Mouse (Mus musculus) midbrain, embryonic 16.5 days (tissue): ENCODE data around the gene Adipor1. TPM values are rescaled to one million over a fixed set of nuclear protein-coding genes. Genes with fewer than 3 reads are reported as not detected.

ENCODE experiments used
- ATAC-seq: fragments of 200-750 bp; cut with Nextera tagmentation; 2 replicates; pipeline ENCODE4 v1.8.0; 2017; ENCODE audit warnings: moderate TSS enrichment
- H3K27ac ChIP-seq: fragments of 300-500 bp; sonication (generic); 2 replicates; pipeline ENCODE4 v1.5.1; 2014; ENCODE audit warnings: mild to moderate bottlenecking, low read length, mixed read lengths
- H3K27me3 ChIP-seq: fragments of 300-500 bp; sonication (generic); 2 replicates; pipeline ENCODE4 v1.6.1; 2014; ENCODE audit warnings: low read depth, low read length, mixed read lengths; ENCODE audit not compliant: control insufficient read depth, insufficient read depth
- H3K36me3 ChIP-seq: fragments of 300-500 bp; sonication (generic); 2 replicates; pipeline ENCODE4 v1.6.1; 2014; ENCODE audit warnings: mild to moderate bottlenecking, low read length, moderate library complexity, mixed read lengths; ENCODE audit not compliant: control insufficient read depth, insufficient read depth
- H3K4me1 ChIP-seq: fragments of 300-500 bp; sonication (generic); 2 replicates; pipeline ENCODE4 v1.6.1; 2014; ENCODE audit warnings: mild to moderate bottlenecking, low read length, mixed read lengths; ENCODE audit not compliant: control insufficient read depth, insufficient read depth
- H3K4me2 ChIP-seq: fragments of 300-500 bp; sonication (generic); 2 replicates; pipeline ENCODE4 v1.6.1; 2014; ENCODE audit warnings: mild to moderate bottlenecking, low read length, mixed read lengths
- H3K4me3 ChIP-seq: fragments of 300-500 bp; sonication (generic); 2 replicates; pipeline ENCODE4 v1.5.1; 2014; ENCODE audit warnings: low read depth, mild to moderate bottlenecking, low read length, moderate library complexity, mixed read lengths
- H3K9ac ChIP-seq: fragments of 300-500 bp; sonication (generic); 2 replicates; pipeline ENCODE4 v1.6.1; 2014; ENCODE audit warnings: low read depth, low read length, mixed read lengths
- H3K9me3 ChIP-seq: fragments of 300-500 bp; sonication (generic); replicated peaks from 2 replicates; pipeline ENCODE4 v1.6.1; 2014; ENCODE audit warnings: mild to moderate bottlenecking, low read length, mixed read lengths; ENCODE audit not compliant: control insufficient read depth, poor library complexity, severe bottlenecking
- WGBS: fragments of 180-500 bp; shearing (Covaris S2); extraction: QIAGEN DNeasy Blood & Tissue Kit; methylation state at CpG from one replicate; pipeline ENCODE4 v1.1.7; 2014; 5-methylcytosine and 5-hydroxymethylcytosine counted together
- polyA plus RNA-seq: library from polyadenylated mRNA; unstranded; fragments of >200 nt; fragmentation: Nextera tagmentation; extraction: Ambion mirVana; gene quantifications from 2 replicates; pipeline ENCODE4 v1.2.1, GENCODE M21; 2015

The Adipor1 gene
- polyA plus RNA-seq, 1 experiment from 2014 or later: 82.6 TPM

GRCm38 (mm10) chr1:134454904-134455824, 40.0 kb downstream of the Adipor1 start, which contains the start of gene Klhl12:
Klhl12 (plus strand) TSS chr1:134455531.
- Histone ChIP-seq H3K4me1 (peaks cover 15% of the 10 kb centered on the region), H3K4me2 (peak within 1 kb of the TSS; percentile 81), H3K4me3 (peak within 1 kb of the TSS; percentile 73), H3K27me3 (no peaks in the 10 kb centered on the region), H3K36me3 (peaks cover 3% of the 10 kb centered on the region; the same call in 1 of the 2 replicates), H3K9me3 (no peaks in the 10 kb centered on the region), H3K27ac (peak within 1 kb of the TSS; percentile 67), H3K9ac (peak within 1 kb of the TSS; percentile 84)
- ATAC-seq: peak; percentile 95
- under 1% methylated on average over 60 of the region's 61 CpGs for WGBS

GRCm38 (mm10) chr1:134456060-134456459, 40.9 kb downstream of the Adipor1 start:
- peaks cover 15% of the 10 kb centered on the region for H3K4me1 ChIP-seq
- peak overlapping the region; percentile 81 for H3K4me2 ChIP-seq
- no peak overlapping the region for H3K27ac ChIP-seq
- H3K9me3 ChIP-seq: no peaks in the 10 kb centered on the region
- no peaks in the 10 kb centered on the region for H3K27me3 ChIP-seq
- peak overlapping the region; percentile 73 for H3K4me3 ChIP-seq
- WGBS: 20% methylated on average over 5 of the region's 5 CpGs
- no peak for ATAC-seq
- H3K9ac ChIP-seq: peak overlapping the region; percentile 84
- peaks cover 3% of the 10 kb centered on the region; the same call in 1 of the 2 replicates for H3K36me3 ChIP-seq

- ATAC-seq: no peak
- no peak overlapping the region for H3K4me2 ChIP-seq
- H3K9ac ChIP-seq: no peak overlapping the region
- 93% methylated on average over 7 of the region's 7 CpGs for WGBS
- no peak overlapping the region for H3K4me3 ChIP-seq
- no peaks in the 10 kb centered on the region for H3K9me3 ChIP-seq
- peaks cover 6% of the 10 kb centered on the region; the same call in 1 of the 2 replicates for H3K36me3 ChIP-seq
- H3K4me1 ChIP-seq: peaks cover 15% of the 10 kb centered on the region
- no peak overlapping the region for H3K27ac ChIP-seq
- no peaks in the 10 kb centered on the region for H3K27me3 ChIP-seq
These were observed 43.1 kb downstream of the Adipor1 start for GRCm38 (mm10) chr1:134458139-134458727.

GRCm38 (mm10) chr1:134460294-134461284, 45.4 kb downstream of the Adipor1 start:
- H3K4me3 ChIP-seq: no peak overlapping the region
- no peaks in the 10 kb centered on the region for H3K9me3 ChIP-seq
- H3K4me2 ChIP-seq: no peak overlapping the region
- peaks cover 8% of the 10 kb centered on the region for H3K4me1 ChIP-seq
- no peaks in the 10 kb centered on the region for H3K27me3 ChIP-seq
- H3K27ac ChIP-seq: no peak overlapping the region
- no peak for ATAC-seq
- 92% methylated on average over 1 of the region's 1 CpGs for WGBS
- H3K36me3 ChIP-seq: peaks cover 12% of the 10 kb centered on the region; the same call in 1 of the 2 replicates
- no peak overlapping the region for H3K9ac ChIP-seq

Other genes starting within 250 kb of the Adipor1 start
- gene Chil1, start 233.2 kb upstream of the Adipor1 start, polyA plus RNA-seq: 2.0 and 3.9 TPM in 2 replicates
- gene Mybph, start 221.9 kb upstream of the Adipor1 start, polyA plus RNA-seq: 0.18 TPM in 1 of 2 replicates, not detected in the other
- gene Adora1, start 179.9 kb upstream of the Adipor1 start, polyA plus RNA-seq: 18.0 and 26.6 TPM in 2 replicates
- gene Myog, start 125.4 kb upstream of the Adipor1 start, polyA plus RNA-seq: 0.13 and 0.14 TPM in 2 replicates
- gene Ppfia4, start 82.5 kb upstream of the Adipor1 start, polyA plus RNA-seq: 20.2 and 25.6 TPM in 2 replicates
- gene Tmem183a, start 53.4 kb upstream of the Adipor1 start, polyA plus RNA-seq: 155 and 159 TPM in 2 replicates
- gene 4933406M09Rik, start 29.4 kb upstream of the Adipor1 start, polyA plus RNA-seq: not detected in 2 replicates
- 11.4 and 12.2 TPM in 2 replicates for gene Cyb5r1, start 9.8 kb upstream of the Adipor1 start, polyA plus RNA-seq
- 37.6 and 37.9 TPM in 2 replicates for gene Klhl12, start 40.2 kb downstream of the Adipor1 start, polyA plus RNA-seq
- gene Rabif, start 79.3 kb downstream of the Adipor1 start, polyA plus RNA-seq: 73.3 and 78.5 TPM in 2 replicates
- not detected in 2 replicates for gene Mgat4e, start 134.3 kb downstream of the Adipor1 start, polyA plus RNA-seq
- gene Kdm5b, start 144.8 kb downstream of the Adipor1 start, polyA plus RNA-seq: 66.5 and 78.9 TPM in 2 replicates
- 2.3 and 4.1 TPM in 2 replicates for gene Syt2, start 231.3 kb downstream of the Adipor1 start, polyA plus RNA-seq